Mouse (Mus musculus) 3134 (cell line): ENCODE results near the gene Rnf145.
"Not testable (repeated sequence)": the region's sequence is repeated elsewhere in the genome, so short reads cannot be mapped to it uniquely, and the experiment has no call there.

Experiments used
- DNase-seq: peaks from one replicate; pipeline ENCODE4 v3.0.0-alpha.2; 2011; ENCODE audit warnings: low spot score; ENCODE audit not compliant: insufficient read length; ENCODE audit errors: extremely low read depth

The Rnf145 gene

GRCm38 (mm10) chr11:44560396-44560795 is 41.6 kb downstream of the Rnf145 start:
- no peak for DNase-seq

- no peak for DNase-seq
These were observed 42.8 kb downstream of the Rnf145 start for GRCm38 (mm10) chr11:44561476-44562015.

GRCm38 (mm10) chr11:44562389-44563135 is 43.8 kb downstream of the Rnf145 start:
- DNase-seq: no peak

- no peak for DNase-seq
These were observed 45.6 kb downstream of the Rnf145 start for GRCm38 (mm10) chr11:44564245-44564864.

GRCm38 (mm10) chr11:44564940-44565339 is 46.2 kb downstream of the Rnf145 start:
- no peak for DNase-seq

GRCm38 (mm10) chr11:44570336-44570735 is 51.6 kb downstream of the Rnf145 start:
- not testable (repeated sequence) for DNase-seq

- DNase-seq: no peak
These were observed 54.0 kb downstream of the Rnf145 start for GRCm38 (mm10) chr11:44572781-44573180.

GRCm38 (mm10) chr11:44573396-44573795 is 54.6 kb downstream of the Rnf145 start:
- no peak for DNase-seq

GRCm38 (mm10) chr11:44574391-44574790 is 55.6 kb downstream of the Rnf145 start:
- DNase-seq: no peak

- no peak for DNase-seq
These were observed 56.1 kb downstream of the Rnf145 start for GRCm38 (mm10) chr11:44574820-44575219.

GRCm38 (mm10) chr11:44577911-44578310 is 59.1 kb downstream of the Rnf145 start:
- DNase-seq: no peak

GRCm38 (mm10) chr11:44581277-44581683 is 62.5 kb downstream of the Rnf145 start:
- no peak for DNase-seq

GRCm38 (mm10) chr11:44586047-44586696 is 67.4 kb downstream of the Rnf145 start:
- DNase-seq: peak; percentile 43

GRCm38 (mm10) chr11:44593016-44593415 is 74.3 kb downstream of the Rnf145 start:
- DNase-seq: no peak

- DNase-seq: no peak
These were observed 76.0 kb downstream of the Rnf145 start for GRCm38 (mm10) chr11:44594768-44595167.

- no peak for DNase-seq
These were observed 88.1 kb downstream of the Rnf145 start for GRCm38 (mm10) chr11:44606881-44607280.

GRCm38 (mm10) chr11:44608646-44609045 is 89.9 kb downstream of the Rnf145 start:
- no peak for DNase-seq

- DNase-seq: peak; percentile 43
These were observed 92.4 kb downstream of the Rnf145 start for GRCm38 (mm10) chr11:44610971-44611781.

- DNase-seq: no peak
These were observed 93.4 kb downstream of the Rnf145 start for GRCm38 (mm10) chr11:44612156-44612555.

GRCm38 (mm10) chr11:44612681-44613410 is 94.1 kb downstream of the Rnf145 start:
- no peak for DNase-seq
